Mouse (Mus musculus) CH12.LX (cell line): ENCODE measurements around the gene Actb. TPM values are rescaled to one million over a fixed set of nuclear protein-coding genes. Genes with fewer than 3 reads are reported as not detected.

Experiments
- DNase-seq: peaks from one replicate; pipeline ENCODE4 v3.0.0-alpha.2; 2013; ENCODE audit errors: extremely low read depth
- H3K27ac ChIP-seq: 2 replicates; pipeline ENCODE4 v1.5.1; 2012; ENCODE audit warnings: low read depth, mild to moderate bottlenecking, control low read depth, moderate library complexity; ENCODE audit not compliant: insufficient read depth
- H3K27me3 ChIP-seq: replicated peaks from 2 replicates; pipeline ENCODE3; 2012; ENCODE audit warnings: inconsistent platforms
- H3K36me3 ChIP-seq, 2 experiments: replicated peaks in 1 of 2; 2 replicates each; pipeline versions ENCODE3 to v1.6.1; 2012; ENCODE audit warnings: inconsistent platforms in 1 of 2, low read length in 1 of 2, mild to moderate bottlenecking in 1 of 2, mixed read lengths in 1 of 2, moderate library complexity in 1 of 2; ENCODE audit not compliant: control insufficient read depth in 1 of 2, insufficient read depth in 1 of 2
- H3K4me1 ChIP-seq, 2 experiments: 2 replicates each; pipeline ENCODE4 v1.6.1; 2012; ENCODE audit warnings: inconsistent platforms in 1 of 2, moderate library complexity in 1 of 2; ENCODE audit not compliant: insufficient read depth in 2 of 2, control insufficient read depth in 1 of 2
- H3K4me2 ChIP-seq: 2 replicates; pipeline ENCODE4 v1.6.1; 2012; ENCODE audit warnings: low read depth, mild to moderate bottlenecking, control low read depth; ENCODE audit not compliant: poor library complexity, insufficient read depth, severe bottlenecking
- H3K4me3 ChIP-seq, 3 experiments: fragments of 150-350 bp in 1 of 3; sonication (generic) in 1 of 3; replicated peaks in 1 of 3; 2 replicates each; pipeline versions ENCODE3 to v1.5.1; 2011 to 2012; ENCODE audit warnings: low read depth in 2 of 3, low read length in 2 of 3, mild to moderate bottlenecking in 2 of 3, moderate library complexity in 2 of 3, control low read depth in 1 of 3, improper control_type of control experiment in 1 of 3, inconsistent platforms in 1 of 3, mixed read lengths in 1 of 3; ENCODE audit not compliant: poor library complexity in 1 of 3
- H3K79me2 ChIP-seq: replicated peaks from 2 replicates; pipeline ENCODE4 v1.6.1; 2012; ENCODE audit warnings: mild to moderate bottlenecking, moderate library complexity; ENCODE audit not compliant: control insufficient read depth, poor library complexity, insufficient read depth, severe bottlenecking; ENCODE audit errors: extremely low read depth
- H3K9ac ChIP-seq: 2 replicates; pipeline ENCODE4 v1.6.1; 2012; ENCODE audit warnings: low read depth, mild to moderate bottlenecking, control low read depth, moderate library complexity; ENCODE audit not compliant: insufficient read depth
- H3K9me3 ChIP-seq: replicated peaks from 2 replicates; pipeline ENCODE3; 2012; ENCODE audit warnings: low read length, inconsistent platforms, mixed read lengths
- CHD2 ChIP-seq: IDR thresholded peaks from 2 replicates; pipeline ENCODE4 v1.6.1; 2011; ENCODE audit warnings: low read length, improper control_type of control experiment
- CTCF ChIP-seq, 2 experiments: IDR thresholded peaks in 1 of 2; conservative IDR thresholded peaks in 1 of 2; 2 replicates each; pipeline ENCODE4 v1.5.1; 2011 to 2012; ENCODE audit warnings: low read depth in 2 of 2, low read length in 2 of 2, improper control_type of control experiment in 1 of 2, inconsistent platforms in 1 of 2, mild to moderate bottlenecking in 1 of 2, moderate library complexity in 1 of 2
- ELF1 ChIP-seq: IDR thresholded peaks from 2 replicates; pipeline ENCODE4 v1.6.1; 2014; ENCODE audit warnings: low read depth, mild to moderate bottlenecking, inconsistent platforms, low read length, improper control_type of control experiment
- ETS1 ChIP-seq: conservative IDR thresholded peaks from 2 replicates; pipeline ENCODE4 v1.6.1; 2012; ENCODE audit warnings: low read depth, mild to moderate bottlenecking, inconsistent platforms, low read length, improper control_type of control experiment, moderate library complexity
- IRF4 ChIP-seq: IDR thresholded peaks from 2 replicates; pipeline ENCODE4 v1.6.1; 2014; ENCODE audit warnings: low read depth, mild to moderate bottlenecking, inconsistent platforms, low read length, improper control_type of control experiment
- JUN ChIP-seq: IDR thresholded peaks from 2 replicates; pipeline ENCODE4 v1.6.1; 2011; ENCODE audit warnings: low read depth, mild to moderate bottlenecking, low read length, improper control_type of control experiment, moderate library complexity; ENCODE audit not compliant: insufficient read depth
- MAX ChIP-seq: IDR thresholded peaks from 2 replicates; pipeline ENCODE4 v1.6.1; 2011; ENCODE audit warnings: low read length, improper control_type of control experiment
- NRF1 ChIP-seq: IDR thresholded peaks from 2 replicates; pipeline ENCODE4 v1.6.1; 2014; ENCODE audit warnings: low read depth, mild to moderate bottlenecking, inconsistent platforms, low read length, improper control_type of control experiment, moderate library complexity
- PAX5 ChIP-seq: IDR thresholded peaks from 2 replicates; pipeline ENCODE4 v1.6.1; 2012; ENCODE audit warnings: low read length, inconsistent platforms, mixed read lengths
- RAD21 ChIP-seq: IDR thresholded peaks from 2 replicates; pipeline ENCODE4 v1.6.1; 2011; ENCODE audit warnings: low read depth, mild to moderate bottlenecking, low read length, improper control_type of control experiment, moderate library complexity
- RCOR1 ChIP-seq: conservative IDR thresholded peaks from 2 replicates; pipeline ENCODE4 v1.6.1; 2012; ENCODE audit warnings: low read depth, mild to moderate bottlenecking, inconsistent platforms, low read length, improper control_type of control experiment
- SMC3 ChIP-seq: IDR thresholded peaks from 2 replicates; pipeline ENCODE4 v1.6.1; 2011; ENCODE audit warnings: low read depth, low read length, improper control_type of control experiment
- UBTF ChIP-seq: IDR thresholded peaks from 2 replicates; pipeline ENCODE4 v1.6.1; 2012; ENCODE audit warnings: low read depth, mild to moderate bottlenecking, inconsistent platforms, low read length, improper control_type of control experiment, moderate library complexity
- USF1 ChIP-seq: IDR thresholded peaks from 2 replicates; pipeline ENCODE4 v1.6.1; 2014; ENCODE audit warnings: low read depth, mild to moderate bottlenecking, inconsistent platforms, low read length, improper control_type of control experiment
- ZMIZ1 ChIP-seq: IDR thresholded peaks from 2 replicates; pipeline ENCODE4 v1.6.1; 2012; ENCODE audit warnings: low read depth, mild to moderate bottlenecking, inconsistent platforms, low read length, improper control_type of control experiment
- dilution Hi-C: fragments of 300-500 bp; cut with MboI; formaldehyde crosslinking; loops from 2 replicates; pipeline ENCODE4 v1.14.3; 2020; ENCODE audit warnings: low sequenced_read_pairs; ENCODE audit not compliant: extremely low pct_unique_long_range_greater_than_20kb, extremely low pct_ligation_motif_present
- in situ Hi-C: fragments of 300-500 bp; cut with MboI; formaldehyde crosslinking; loops from 3 replicates; pipeline ENCODE4 v1.14.3; 2019; ENCODE audit warnings: low sequenced_read_pairs, low pct_ligation_motif_present, low pct_unique_long_range_greater_than_20kb, mixed read lengths
- polyA plus RNA-seq: library from polyadenylated mRNA; unstranded; fragments of >175 nt; gene quantifications from 2 replicates; pipeline ENCODE4 v1.2.1, GENCODE M21; 2012; ENCODE audit warnings: low read depth; ENCODE audit not compliant: insufficient read length
- total RNA-seq, 2 experiments: library from RNA; depleted of rRNA; stranded (reverse); fragments of 300-350 nt in 1 of 2; fragments of >200 nt in 1 of 2; gene quantifications; 2 replicates each; pipeline ENCODE4 v1.2.3; 2012 to 2014

The Actb gene
- total and polyA plus RNA-seq, 3 experiments: 3,882 to 5,048 (median 4,756) TPM

- dilution Hi-C loops: no loop called here
These were observed 50.1 kb downstream of the Actb start for GRCm38 (mm10) chr5:142856408-142856807.

GRCm38 (mm10) chr5:142854877-142855276, 51.7 kb downstream of the Actb start:
- Histone ChIP-seq H3K27ac (no peak overlapping the region), H3K9ac (no peak overlapping the region), H3K9me3 (peaks cover 8% of the 10 kb centered on the region), H3K4me2 (no peak overlapping the region), H3K27me3 (no peaks in the 10 kb centered on the region), H3K36me3 (no peaks in the 10 kb centered on the region), H3K79me2 (no peaks in the 10 kb centered on the region), H3K4me3 (no peak overlapping the region), H3K4me1 (no peaks in the 10 kb centered on the region)
- no peak for TF ChIP-seq NRF1
- TF ChIP-seq JUN: no peak
- TF ChIP-seq RAD21: peak; percentile 60
- peak; percentile 20 to 66; a peak in 2 of 4 replicates for TF ChIP-seq CTCF (conservative IDR thresholded peaks at IDR 0.05 in 1 of 2, IDR thresholded peaks at IDR 0.05 in 1 of 2; ENCODE audit: low read depth in 2 of 2, low read length in 2 of 2)
- TF ChIP-seq IRF4: no peak
- TF ChIP-seq USF1: no peak
- peak; percentile 46 for TF ChIP-seq SMC3
- peak; percentile 31 for DNase-seq
- in situ Hi-C loops: loop anchor here (25.0 kb wide), 1 partner anchor 343 kb away; no protein-coding TSS in a partner anchor
- dilution Hi-C loops: no loop called here

More at GRCm38 (mm10) chr5:142856408-142856807, 50.1 kb downstream of the Actb start:
- Histone ChIP-seq H3K9me3 (peaks cover 8% of the 10 kb centered on the region), H3K4me2 (no peak overlapping the region), H3K79me2 (no peaks in the 10 kb centered on the region), H3K9ac (no peak overlapping the region), H3K4me1 (no peaks in the 10 kb centered on the region), H3K4me3 (no peak overlapping the region), H3K36me3 (no peaks in the 10 kb centered on the region), H3K27ac (no peak overlapping the region), H3K27me3 (no peaks in the 10 kb centered on the region)
- no peak for TF ChIP-seq ZMIZ1
- no peak for TF ChIP-seq MAX
- TF ChIP-seq USF1: no peak
- TF ChIP-seq UBTF: no peak
- no peak for TF ChIP-seq CHD2
- TF ChIP-seq CTCF (conservative IDR thresholded peaks at IDR 0.05 in 1 of 2, IDR thresholded peaks at IDR 0.05 in 1 of 2; ENCODE audit: low read depth in 2 of 2, low read length in 2 of 2): peak; percentile 25 to 43; a peak in 3 of 4 replicates
- no peak for TF ChIP-seq RCOR1
- no peak for TF ChIP-seq ELF1
- DNase-seq: no peak
- in situ Hi-C loops: loop anchor here (25.0 kb wide), 1 partner anchor 344 kb away; no protein-coding TSS in a partner anchor

DNA sequence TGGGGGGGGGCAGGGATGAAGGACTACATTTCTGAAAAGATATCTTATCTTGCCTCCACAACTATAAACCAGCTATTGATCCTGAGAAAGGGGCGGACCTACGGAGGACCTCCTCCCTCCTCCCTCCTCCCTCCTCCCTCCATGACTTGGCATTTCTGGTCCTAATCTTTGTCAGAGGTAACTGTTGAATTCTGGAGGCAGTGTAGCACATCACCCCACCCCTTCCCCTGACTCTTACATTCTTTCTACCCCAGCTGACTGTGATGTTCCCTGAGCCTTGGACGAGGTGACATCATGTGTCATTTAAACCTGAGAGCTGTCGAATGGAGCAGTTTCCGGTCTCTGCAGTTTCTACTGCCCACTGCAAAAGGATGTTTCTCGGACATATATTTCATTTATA, 53.0 kb downstream of the Actb start:
- Histone ChIP-seq H3K79me2 (no peaks in the 10 kb centered on the region), H3K4me3 (no peak overlapping the region), H3K9me3 (peaks cover 8% of the 10 kb centered on the region)
- in situ Hi-C loops: loop anchor here (25.0 kb wide), 1 partner anchor 341 kb away; no protein-coding TSS in a partner anchor
- TF ChIP-seq PAX5 (no peak), ETS1 (no peak), RAD21 (no peak)
- TF ChIP-seq, all 38 proteins: peak for 0
- no peak for DNase-seq
- no peaks in the 10 kb centered on the region for H3K27me3 ChIP-seq
- H3K4me2 ChIP-seq: no peak overlapping the region
- peaks cover 3 to 5% of the 10 kb centered on the region in 2 experiments; a peak in 2 of 4 replicates for H3K4me1 ChIP-seq
- H3K36me3 ChIP-seq: no peaks in the 10 kb centered on the region
- H3K27ac ChIP-seq: no peak overlapping the region
- dilution Hi-C loops: no loop called here
- no peak overlapping the region for H3K9ac ChIP-seq
